Mouse (Mus musculus) thymus, adult 2 months (tissue): ENCODE data around the gene Ngdn.

Source experiments
- CTCF ChIP-seq: fragments of 200-500 bp; IDR thresholded peaks from 2 replicates; pipeline ENCODE4 v1.5.1; 2012; ENCODE audit warnings: mild to moderate bottlenecking, control low read depth, low read length, moderate library complexity, borderline replicate concordance; ENCODE audit not compliant: control insufficient read depth, poor library complexity, insufficient read depth; ENCODE audit errors: extremely low read depth
- POLR2A ChIP-seq: fragments of 200-500 bp; IDR thresholded peaks from 2 replicates; pipeline ENCODE4 v1.6.1; 2012; ENCODE audit warnings: mild to moderate bottlenecking, low read length, control low read depth, moderate library complexity; ENCODE audit not compliant: control insufficient read depth, poor library complexity, insufficient read depth; ENCODE audit errors: extremely low read depth

GRCm38 (mm10) chr14:55024236-55024635 lies 9.0 kb downstream of the Ngdn start:
- TF ChIP-seq POLR2A (no peak), CTCF (no peak)
